Mouse (Mus musculus) E14TG2a.4 (cell line): ENCODE measurements around the gene Lnpep.

Source experiments
- CTCF ChIP-seq: conservative IDR thresholded peaks from 2 replicates; pipeline ENCODE4 v1.5.1; 2014; ENCODE audit warnings: low read length
- NANOG ChIP-seq: IDR thresholded peaks from 2 replicates; pipeline ENCODE4 v1.6.1; 2014; ENCODE audit warnings: borderline replicate concordance, low read length, mixed read lengths
- POU5F1 ChIP-seq: IDR thresholded peaks from 2 replicates; pipeline ENCODE4 v1.6.1; 2014; ENCODE audit warnings: low read length, borderline replicate concordance

DNA sequence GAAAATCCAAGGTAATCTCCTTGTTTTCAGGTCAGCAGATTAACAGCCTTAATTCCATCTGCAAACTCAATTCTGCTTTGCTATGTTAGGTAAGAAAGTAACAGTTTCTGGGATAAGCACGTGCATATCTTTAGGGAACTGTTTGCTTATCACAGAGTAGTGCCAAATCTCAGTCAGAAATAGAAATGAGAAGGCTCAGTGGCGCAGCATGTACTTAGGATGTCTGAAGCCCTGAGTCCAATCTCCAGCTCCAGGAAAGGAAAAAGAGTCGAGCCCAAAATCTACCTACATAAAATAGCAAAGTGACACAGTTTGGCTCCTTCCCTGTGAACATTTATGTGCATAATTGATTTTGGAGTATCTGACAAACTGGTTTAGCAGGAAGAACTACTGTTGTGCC, 125.6 kb downstream of the Lnpep start:
- TF ChIP-seq CTCF (no peak), POU5F1 (no peak), NANOG (no peak)
